Mouse (Mus musculus): ENCODE measurements at regions not wholly inside any gene's neighbourhood (a gene's known extent, or its start where the extent isn't known, plus 50 kb on each side); places are given as distances from the start of the nearest gene placed in this dataset.
A peak's percentile ranks its signal among the peaks of the same experiment; 100 is the strongest.
"Not testable (repeated sequence)": the region's sequence is repeated elsewhere in the genome, so short reads cannot be mapped to it uniquely, and the experiment has no call there.

DNA sequence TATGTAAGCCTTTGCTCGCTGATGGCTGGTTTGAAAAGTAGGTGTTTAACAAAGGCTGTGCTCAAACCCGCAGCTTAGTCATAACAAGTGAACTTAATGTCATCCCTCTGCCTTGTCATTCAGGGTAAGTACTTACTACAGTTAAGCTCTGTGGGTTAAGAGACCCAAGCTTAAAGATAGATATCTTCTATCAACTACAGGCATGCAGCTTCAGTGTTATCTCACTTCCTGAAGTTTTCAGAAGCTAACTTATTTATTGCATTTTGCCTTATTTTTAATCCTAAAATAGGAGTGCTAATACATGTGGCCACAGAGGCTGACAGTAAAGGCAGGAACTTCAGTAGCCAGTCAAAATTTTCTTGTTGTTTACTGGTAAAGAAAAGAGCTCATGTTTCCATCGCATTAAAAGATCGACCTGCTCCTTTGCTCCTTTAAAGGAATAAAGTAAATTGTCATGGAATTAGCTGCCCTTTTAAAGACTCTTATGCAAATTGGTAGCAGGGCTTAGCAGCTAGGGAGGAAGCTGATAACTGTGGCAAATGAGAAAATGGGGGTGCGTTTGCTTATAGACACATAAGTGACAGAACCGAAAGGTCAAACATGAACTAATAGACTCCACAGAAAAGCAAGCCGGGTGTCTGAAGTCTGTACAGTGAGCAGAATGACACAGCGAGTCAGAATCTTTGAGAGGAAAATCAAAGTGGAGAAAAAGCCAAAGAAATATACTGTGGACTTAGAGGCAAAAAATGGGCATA, 55.9 kb upstream of the Inpp4b start:
- no peaks in the 10 kb centered on the region for H3K4me1 ChIP-seq (ENCODE audit: control insufficient read depth, insufficient read depth, low read length)
- H3K27ac ChIP-seq (ENCODE audit: insufficient read depth, low read depth, low read length) = no peak overlapping the region
- TF ChIP-seq CTCF (IDR thresholded peaks at IDR 0.05; ENCODE audit: insufficient read depth, low read depth, low read length) (no peak), POLR2A (IDR thresholded peaks at IDR 0.05; ENCODE audit: insufficient read depth, low read depth, low read length) (no peak)
- H3K4me3 ChIP-seq (ENCODE audit: insufficient read depth, low read depth, low read length) = no peak overlapping the region
- 64% methylated on average over 8 of the region's 8 CpGs for WGBS

DNA sequence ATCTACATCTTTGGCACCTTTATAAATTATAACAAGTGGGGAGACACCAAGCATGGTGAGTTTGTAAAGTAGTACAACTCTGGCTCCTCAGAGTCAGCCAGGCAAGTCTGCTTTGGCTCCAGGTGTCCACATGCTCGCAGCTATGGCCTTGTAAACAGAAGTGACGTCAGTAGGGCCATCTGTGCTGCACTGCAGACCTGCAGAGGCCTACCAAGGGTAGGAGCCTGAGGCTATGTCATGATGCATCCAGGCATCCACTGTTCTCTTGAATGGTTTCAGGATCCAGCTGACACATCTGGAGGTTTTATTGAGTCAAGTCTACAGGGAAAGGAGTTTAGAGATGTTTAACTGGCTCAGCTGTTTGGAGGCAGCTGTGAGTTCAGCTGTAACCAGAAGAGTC, 82.3 kb upstream of the Inpp4b start:
- TF ChIP-seq CTCF (IDR thresholded peaks at IDR 0.05; ENCODE audit: insufficient read depth, low read depth, low read length) = no peak
- no peak for TF ChIP-seq POLR2A (IDR thresholded peaks at IDR 0.05; ENCODE audit: insufficient read depth, low read depth, low read length)
- Histone ChIP-seq H3K4me1 (ENCODE audit: control insufficient read depth, insufficient read depth, low read length) (no peaks in the 10 kb centered on the region), H3K27ac (ENCODE audit: insufficient read depth, low read depth, low read length) (no peak overlapping the region), H3K4me3 (ENCODE audit: insufficient read depth, low read depth, low read length) (no peak overlapping the region)
- 82% methylated on average over 2 of the region's 2 CpGs for WGBS

DNA sequence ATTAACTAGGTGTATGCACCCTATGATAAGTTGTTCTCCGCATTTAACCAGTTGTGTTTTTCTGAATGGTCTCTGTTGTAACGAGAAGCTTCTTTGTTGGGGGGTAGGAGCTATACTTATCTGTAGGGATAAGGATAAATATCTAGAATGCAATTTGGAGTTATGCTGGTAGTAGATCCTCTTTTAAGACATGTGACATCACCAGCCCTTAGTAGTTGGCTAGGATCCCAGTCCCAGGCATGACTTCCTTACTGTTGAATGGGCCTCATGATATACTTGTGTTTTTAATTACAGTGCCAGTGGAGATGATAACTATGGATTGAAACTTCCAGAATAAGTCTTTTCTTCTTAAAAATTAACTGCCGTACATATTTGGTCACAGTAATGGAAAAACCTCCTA, 118.5 kb upstream of the Inpp4b start:
- Histone ChIP-seq H3K4me1 (ENCODE audit: control insufficient read depth, insufficient read depth, low read length) (no peaks in the 10 kb centered on the region), H3K4me3 (ENCODE audit: insufficient read depth, low read depth, low read length) (no peak overlapping the region), H3K27ac (ENCODE audit: insufficient read depth, low read depth, low read length) (no peak overlapping the region)
- TF ChIP-seq POLR2A (IDR thresholded peaks at IDR 0.05; ENCODE audit: insufficient read depth, low read depth, low read length) (no peak), CTCF (IDR thresholded peaks at IDR 0.05; ENCODE audit: insufficient read depth, low read depth, low read length) (no peak)
- 67% methylated on average over 3 of the region's 3 CpGs for WGBS

DNA sequence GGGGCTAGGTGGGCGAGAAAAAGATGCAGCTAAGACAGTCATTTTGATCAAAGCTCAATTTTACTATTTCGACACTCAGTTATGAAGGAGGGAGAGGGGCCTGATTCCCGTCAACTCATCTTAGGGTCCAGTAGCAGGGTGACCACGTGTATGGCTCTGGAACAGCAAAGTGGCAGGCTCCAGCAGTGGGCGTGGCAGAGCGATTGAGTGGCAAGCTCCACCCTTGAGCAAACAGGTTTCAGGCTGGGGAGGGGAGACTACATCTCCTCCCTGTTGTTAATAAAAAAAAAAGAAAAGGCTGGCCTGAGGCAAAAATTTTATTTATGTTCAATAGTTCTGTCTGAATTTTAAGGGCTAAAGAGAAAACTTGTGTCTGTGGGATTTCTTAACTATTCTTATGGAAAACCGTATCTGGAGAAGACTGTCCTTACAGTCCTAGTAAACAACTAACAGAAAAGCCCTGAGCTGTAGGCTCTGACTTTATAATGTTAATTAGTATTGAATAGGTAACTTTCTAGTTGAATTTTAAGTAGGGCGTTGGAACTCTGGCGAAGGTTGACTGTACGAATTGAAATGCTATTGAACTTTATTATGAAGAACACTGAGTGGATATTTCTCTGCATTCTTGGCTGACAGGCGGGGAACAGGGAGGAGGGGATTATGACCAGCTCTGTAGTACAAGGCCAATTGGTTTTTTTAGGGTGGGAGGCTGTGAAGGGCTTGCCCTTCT, 155.1 kb upstream of the Inpp4b start:
- 58% methylated on average over 11 of the region's 11 CpGs for WGBS
- H3K27ac ChIP-seq (ENCODE audit: insufficient read depth, low read depth, low read length); H3K4me3 ChIP-seq (ENCODE audit: insufficient read depth, low read depth, low read length); H3K4me1 ChIP-seq (ENCODE audit: control insufficient read depth, insufficient read depth, low read length): not testable (repeated sequence)

DNA sequence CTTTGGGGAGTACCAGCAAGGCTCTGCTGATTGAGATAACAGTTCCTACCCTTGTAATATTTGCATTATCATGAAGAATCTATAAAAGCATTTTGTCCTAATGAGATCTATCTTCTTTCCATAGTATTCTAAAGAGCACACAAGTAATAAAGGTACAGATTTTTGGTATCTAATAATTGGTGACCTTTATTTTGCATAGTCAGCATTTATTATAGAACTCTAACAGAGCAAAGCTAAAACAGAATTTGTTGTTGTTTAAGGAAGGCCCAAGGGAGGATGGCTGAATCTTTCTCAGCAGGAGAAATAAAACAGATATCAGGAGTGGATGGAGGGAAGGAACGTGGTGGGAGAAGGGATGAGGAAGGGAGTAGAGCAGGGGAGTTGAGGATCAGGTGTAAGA, 160.8 kb upstream of the Usp38 start:
- Histone ChIP-seq H3K4me1 (ENCODE audit: control insufficient read depth, insufficient read depth, low read length) (no peaks in the 10 kb centered on the region), H3K4me3 (ENCODE audit: insufficient read depth, low read depth, low read length) (no peak overlapping the region), H3K27ac (ENCODE audit: insufficient read depth, low read depth, low read length) (no peak overlapping the region)
- TF ChIP-seq CTCF (IDR thresholded peaks at IDR 0.05; ENCODE audit: insufficient read depth, low read depth, low read length) (no peak), POLR2A (IDR thresholded peaks at IDR 0.05; ENCODE audit: insufficient read depth, low read depth, low read length) (no peak)
- WGBS = 88% methylated on average over 1 of the region's 1 CpGs

DNA sequence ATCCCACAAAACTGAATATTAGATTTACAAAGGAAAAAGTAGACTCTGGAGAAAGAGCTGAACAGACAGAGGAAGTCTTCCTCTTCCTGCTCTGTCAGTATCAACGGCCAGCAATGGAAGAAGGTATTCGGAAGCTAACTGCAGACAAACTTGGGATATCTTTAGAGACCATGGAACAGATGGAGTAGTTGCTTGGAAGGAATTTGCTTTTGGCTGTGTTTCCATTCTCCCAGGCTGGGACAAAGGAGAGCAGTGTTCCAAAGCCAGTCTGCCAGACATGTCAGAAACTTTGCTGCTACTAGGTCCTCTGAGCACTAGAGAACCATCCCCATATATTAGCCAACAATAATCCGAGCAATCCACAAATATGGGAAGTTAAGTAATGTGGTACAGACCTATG, 132.5 kb upstream of the Usp38 start:
- TF ChIP-seq CTCF (IDR thresholded peaks at IDR 0.05; ENCODE audit: insufficient read depth, low read depth, low read length) = no peak
- TF ChIP-seq POLR2A (IDR thresholded peaks at IDR 0.05; ENCODE audit: insufficient read depth, low read depth, low read length) = no peak

DNA sequence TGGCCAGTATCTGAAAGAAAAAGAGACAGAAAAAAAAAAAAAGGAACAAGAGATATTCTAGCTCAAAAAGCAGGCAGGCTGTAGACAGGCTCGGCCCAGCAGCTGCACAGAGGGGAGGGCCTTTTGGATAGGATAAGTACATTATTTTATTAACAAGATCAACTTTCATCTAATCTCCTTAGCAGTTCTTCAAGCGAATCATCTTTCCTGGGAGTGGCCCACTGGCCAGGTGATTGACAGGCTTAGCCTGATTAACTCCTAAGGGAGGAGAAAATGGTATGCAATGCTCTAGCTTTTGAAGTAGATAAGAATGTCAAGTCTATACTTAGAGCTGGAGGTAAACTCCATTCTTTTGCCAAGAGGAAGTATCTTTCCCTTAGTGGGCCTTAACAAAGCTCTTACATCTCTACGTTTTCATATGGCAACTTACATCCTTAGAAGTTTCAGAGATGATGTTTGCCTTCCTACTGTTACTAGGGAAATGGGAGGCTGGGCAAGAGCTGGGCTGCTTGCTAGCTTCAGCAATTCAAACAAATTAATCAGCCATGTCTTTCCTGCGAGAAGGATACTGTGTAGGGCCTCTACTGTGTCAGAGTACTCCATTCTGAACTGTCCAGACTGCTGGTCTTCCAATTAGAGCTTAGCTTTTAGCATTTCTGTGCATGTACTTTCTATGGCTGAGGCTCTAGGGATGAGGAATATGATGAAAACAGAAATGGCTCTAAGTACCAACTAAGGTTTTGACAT, 92.2 kb upstream of the Usp38 start:
- Histone ChIP-seq H3K27ac (ENCODE audit: insufficient read depth, low read depth, low read length) (no peak overlapping the region), H3K4me3 (ENCODE audit: insufficient read depth, low read depth, low read length) (no peak overlapping the region), H3K4me1 (ENCODE audit: control insufficient read depth, insufficient read depth, low read length) (no peaks in the 10 kb centered on the region)
- WGBS = 67% methylated on average over 4 of the region's 4 CpGs
- TF ChIP-seq CTCF (IDR thresholded peaks at IDR 0.05; ENCODE audit: insufficient read depth, low read depth, low read length) (no peak), POLR2A (IDR thresholded peaks at IDR 0.05; ENCODE audit: insufficient read depth, low read depth, low read length) (no peak)

More for the DNA sequence above, 132.5 kb upstream of the Usp38 start:
- H3K4me1 ChIP-seq (ENCODE audit: control insufficient read depth, insufficient read depth, low read length) = no peaks in the 10 kb centered on the region
- no peak overlapping the region for H3K27ac ChIP-seq (ENCODE audit: insufficient read depth, low read depth, low read length)
- no peak overlapping the region for H3K4me3 ChIP-seq (ENCODE audit: insufficient read depth, low read depth, low read length)
- WGBS = 72% methylated on average over 3 of the region's 3 CpGs

DNA sequence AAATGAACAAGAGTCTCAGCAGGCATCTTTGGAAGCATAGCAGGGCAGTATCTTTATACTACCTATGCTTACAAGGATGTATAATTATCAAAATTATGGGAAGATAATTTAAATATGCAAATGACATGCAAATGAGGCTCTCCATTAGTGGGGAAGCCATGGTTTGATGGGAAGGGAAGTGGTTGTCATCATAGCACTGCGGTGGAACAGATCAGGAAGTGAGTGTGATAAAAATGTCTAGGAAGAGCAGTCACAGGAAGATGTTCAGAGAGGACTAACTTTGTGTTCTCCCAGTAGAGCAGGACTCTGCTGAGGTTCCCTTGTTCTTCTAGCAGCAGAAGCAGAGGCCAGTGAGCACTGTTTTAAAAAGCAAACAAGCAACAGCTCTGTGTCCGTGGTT, 84.2 kb upstream of the Usp38 start:
- 0 out of 2 replicates have a peak, but pooled peaks cover 2% of the 10 kb centered on the region for H3K4me1 ChIP-seq (ENCODE audit: control insufficient read depth, insufficient read depth, low read length)
- no peak overlapping the region for H3K4me3 ChIP-seq (ENCODE audit: insufficient read depth, low read depth, low read length)
- 37% methylated on average over 2 of the region's 2 CpGs for WGBS
- peak overlapping the region; percentile 75; the same call in 1 of the 2 replicates for H3K27ac ChIP-seq (ENCODE audit: insufficient read depth, low read depth, low read length)
- TF ChIP-seq POLR2A (IDR thresholded peaks at IDR 0.05; ENCODE audit: insufficient read depth, low read depth, low read length) (no peak), CTCF (IDR thresholded peaks at IDR 0.05; ENCODE audit: insufficient read depth, low read depth, low read length) (no peak)
